Comparison of ENCODE assay signal across 9 mouse cellular contexts in genomic region chr1:89576985-89577384, GRCm38 (mm10).
DNase-seq lines count a peak whose midpoint lies in the region; ATAC-seq lines count a peak whose summit lies in the region.
"Had no signal": no experiment of that assay in that cellular context is flagged by ENCODE, and none has a peak within 500 bp of the region (broad histone marks: within the 10 kb centered on the region; RNA-seq: fewer than 3 reads in every experiment).

No protein-coding gene starts in this region.

- H3K9ac ChIP-seq in hindbrain, embryonic 13.5 days: peak overlapping the region; percentile 73
- H3K9ac ChIP-seq in midbrain, embryonic 15.5 days: peak overlapping the region; percentile 51
- H3K9ac ChIP-seq: liver, embryonic 14.5 days had no signal

- peak overlapping the region; percentile 29 for H3K4me3 ChIP-seq in hindbrain, embryonic 13.5 days
- peak overlapping the region; percentile 32 for H3K4me3 ChIP-seq in midbrain, embryonic 15.5 days

- H3K27me3 ChIP-seq in hindbrain, embryonic 13.5 days: no peaks in the 10 kb centered on the region
- H3K27me3 ChIP-seq in midbrain, embryonic 15.5 days (replicated peaks): no peaks in the 10 kb centered on the region

- ATAC-seq in hindbrain, embryonic 13.5 days (ENCODE audit: low FRiP score): peak; percentile 62
- peak; percentile 69 for ATAC-seq in midbrain, embryonic 15.5 days (replicated peaks)

- no peaks in the 10 kb centered on the region for H3K36me3 ChIP-seq in hindbrain, embryonic 13.5 days
- H3K36me3 ChIP-seq in midbrain, embryonic 15.5 days (replicated peaks): no peaks in the 10 kb centered on the region

- H3K4me2 ChIP-seq in hindbrain, embryonic 13.5 days: peak overlapping the region; percentile 57
- peak overlapping the region; percentile 56 for H3K4me2 ChIP-seq in midbrain, embryonic 15.5 days

- WGBS in hindbrain, embryonic 13.5 days: 9% methylated on average over 4 of the region's 4 CpGs
- WGBS in midbrain, embryonic 15.5 days: 6% methylated on average over 4 of the region's 4 CpGs

- no peaks in the 10 kb centered on the region for H3K9me3 ChIP-seq in hindbrain, embryonic 13.5 days
- H3K9me3 ChIP-seq in midbrain, embryonic 15.5 days: no peaks in the 10 kb centered on the region

- DNase-seq in adrenal gland, adult 2 months: peak; percentile 54
- no peak for DNase-seq in adrenal gland, postnatal 4 days (ENCODE audit: low spot score in 2 of 2)
- peak; percentile 74 to 81 for DNase-seq in cerebellum, postnatal 10 days
- DNase-seq in frontal cortex, postnatal 10 days (ENCODE audit: low spot score in 2 of 2): peak; percentile 38 to 61
- peak; percentile 63 to 81 for DNase-seq in left cerebral cortex, postnatal 10 days (ENCODE audit: extremely low spot score in 1 of 2, low spot score in 2 of 2)
- peak; percentile 29 for DNase-seq in testis, postnatal 14 days (ENCODE audit: low spot score)

- peak overlapping the region; percentile 99 for H3K27ac ChIP-seq in hindbrain, embryonic 13.5 days
- H3K27ac ChIP-seq in midbrain, embryonic 15.5 days: peak overlapping the region; percentile 99
- H3K27ac ChIP-seq: liver, embryonic 14.5 days had no signal

- H3K4me1 ChIP-seq in hindbrain, embryonic 13.5 days (replicated peaks): peaks cover 73% of the 10 kb centered on the region
- peaks cover 47% of the 10 kb centered on the region for H3K4me1 ChIP-seq in midbrain, embryonic 15.5 days

- intact Hi-C loops in left cerebral cortex, postnatal 10 days (cut with DNase I): no loop called here

Comparison
In these comparisons a context has a peak if more than half of its experiments do, and no peak if none do; other contexts are left out.
1. DNase-seq: peak in adrenal gland, adult 2 months (single experiment), cerebellum, postnatal 10 days (2 of 2), frontal cortex, postnatal 10 days (2 of 2), left cerebral cortex, postnatal 10 days (2 of 2) and testis, postnatal 14 days (single experiment); none in adrenal gland, postnatal 4 days (0 of 2).